Mouse (Mus musculus): ENCODE data around the gene Lrrc25.

Lrrc25 gene

DNA sequence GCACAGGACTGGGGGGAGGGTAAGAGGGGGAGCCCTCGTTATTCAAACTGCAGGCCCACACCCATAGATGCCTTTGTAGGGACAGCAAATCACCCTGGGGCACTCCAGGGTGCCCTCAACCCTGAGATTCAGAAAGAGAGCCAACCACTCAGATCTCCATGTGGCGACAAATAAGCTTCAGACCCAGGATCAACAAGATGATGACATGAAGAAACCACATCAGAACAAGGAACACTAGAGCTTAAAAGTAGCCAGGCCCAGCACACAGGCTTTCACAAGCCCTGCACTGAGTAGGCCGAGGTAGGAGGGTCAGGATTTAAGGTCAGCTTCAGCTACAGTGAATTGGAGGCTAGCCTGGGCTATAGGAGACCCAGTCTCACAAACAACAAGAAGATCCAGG is 33.0 kb downstream of the Lrrc25 start:
- DNase-seq = no peak

DNA sequence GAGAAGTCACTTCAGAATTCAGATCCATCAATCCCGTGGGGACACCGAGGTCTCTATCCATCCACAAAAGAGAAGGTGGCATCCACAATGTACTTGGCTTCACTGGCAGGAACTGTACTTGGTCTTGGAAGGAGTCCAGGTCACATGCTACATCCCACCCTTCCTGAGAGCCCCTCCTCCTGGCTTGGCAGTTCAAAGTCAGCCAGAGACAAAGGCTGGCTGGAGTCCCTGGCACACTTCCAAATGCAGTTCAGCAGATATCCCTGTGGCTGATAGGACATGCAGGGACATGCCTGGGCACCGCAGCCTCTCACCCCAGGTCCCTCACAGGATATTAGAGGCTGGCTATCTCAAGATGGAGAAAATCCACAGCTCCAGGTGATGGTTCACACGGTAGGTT is 33.4 kb downstream of the Lrrc25 start:
- peak; percentile 69 to 79 for DNase-seq

GRCm38 (mm10) chr8:70650351-70650750 is 34.4 kb downstream of the Lrrc25 start:
- no peak for DNase-seq

DNA sequence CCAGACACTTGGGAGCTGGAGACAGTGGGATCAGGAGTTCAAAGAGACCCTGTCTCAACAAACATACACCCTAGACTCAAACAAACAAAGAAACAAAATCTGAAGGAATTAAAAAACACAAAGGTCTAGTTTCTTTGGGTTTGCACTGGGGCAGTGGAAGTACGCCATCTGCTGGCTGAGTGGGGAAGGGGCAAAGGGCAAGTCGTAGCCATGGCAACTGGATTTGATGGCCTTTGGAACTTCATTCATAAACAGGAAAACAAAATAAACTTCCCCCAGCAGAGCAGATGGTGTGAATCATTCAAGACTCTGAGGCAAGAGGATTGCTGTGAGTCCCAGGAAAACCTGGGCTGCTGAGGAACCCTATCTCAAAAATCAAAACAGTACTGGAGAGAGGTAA is 37.3 kb downstream of the Lrrc25 start:
- peak in 1 of 2 experiments; percentile 42 for DNase-seq

GRCm38 (mm10) chr8:70654121-70654520 is 38.2 kb downstream of the Lrrc25 start:
- DNase-seq = no peak

DNA sequence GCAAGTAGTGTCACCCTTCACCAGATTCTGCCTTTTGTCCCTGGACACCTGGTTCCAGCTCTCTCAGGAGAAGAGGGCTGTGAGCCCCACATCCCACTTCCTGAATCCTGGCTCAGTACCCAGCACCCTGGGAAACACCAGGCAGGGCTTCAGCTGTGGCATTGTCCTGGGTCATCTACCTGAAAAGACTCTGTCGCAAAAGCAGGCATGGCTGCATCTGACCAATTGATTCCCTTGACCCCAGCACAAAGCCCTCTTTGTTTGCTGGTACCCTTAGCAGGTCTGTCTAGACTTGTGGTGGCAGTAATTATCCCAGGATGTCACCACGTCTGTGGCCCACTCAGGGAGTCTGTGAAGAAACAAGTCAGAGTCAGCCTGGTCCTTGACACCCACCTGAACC is 39.5 kb downstream of the Lrrc25 start:
- no peak for DNase-seq

DNA sequence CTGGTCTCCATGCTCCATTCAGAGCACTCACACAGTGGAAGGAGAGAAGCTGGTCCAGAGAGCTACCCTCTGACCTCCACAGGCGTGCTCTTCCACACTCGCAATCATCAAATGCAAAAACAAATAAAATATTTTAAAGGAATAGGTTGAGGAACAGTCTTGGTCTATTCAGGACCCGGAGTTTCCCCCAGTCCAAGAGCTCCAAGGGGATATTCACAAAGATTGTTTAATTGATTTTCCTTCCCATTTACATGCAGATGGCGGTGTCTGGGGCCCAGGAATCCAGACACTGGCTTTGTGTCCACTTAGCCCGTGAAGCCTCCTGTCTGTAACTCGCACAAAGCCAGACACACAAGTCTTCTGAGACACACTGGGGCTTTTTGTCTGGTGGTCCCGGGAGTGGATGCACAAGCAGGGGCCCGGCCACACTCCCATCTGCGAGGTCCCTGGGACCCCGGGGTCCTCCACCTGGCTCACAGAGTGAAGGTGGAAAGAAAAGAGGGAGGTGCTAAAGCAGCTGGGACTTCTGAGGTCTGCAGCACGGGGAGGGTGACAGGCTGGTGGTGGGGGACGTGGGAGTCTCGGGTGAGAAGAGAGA is 40.3 kb downstream of the Lrrc25 start:
- DNase-seq = no peak

DNA sequence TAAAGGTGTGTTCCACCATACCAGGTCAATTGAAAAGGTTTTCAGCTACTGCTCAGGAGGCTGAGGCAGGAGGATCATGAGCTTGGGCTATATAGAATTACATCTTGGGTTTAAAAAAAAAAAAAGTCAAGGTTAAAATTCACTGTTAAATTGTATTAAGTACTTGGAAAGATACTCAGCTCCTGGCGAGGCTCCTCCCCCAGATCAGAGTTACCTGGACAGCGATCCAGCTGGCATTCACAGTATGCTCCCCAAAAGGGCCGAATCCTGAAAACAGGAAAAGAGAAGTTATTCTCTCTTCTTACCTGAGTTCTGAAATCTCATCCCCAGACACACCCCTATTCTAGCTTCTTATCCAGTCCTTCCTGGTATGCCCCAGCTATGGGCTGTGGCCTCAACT is 41.3 kb downstream of the Lrrc25 start:
- no peak for DNase-seq

GRCm38 (mm10) chr8:70657739-70658138 is 41.8 kb downstream of the Lrrc25 start:
- DNase-seq = no peak

DNA sequence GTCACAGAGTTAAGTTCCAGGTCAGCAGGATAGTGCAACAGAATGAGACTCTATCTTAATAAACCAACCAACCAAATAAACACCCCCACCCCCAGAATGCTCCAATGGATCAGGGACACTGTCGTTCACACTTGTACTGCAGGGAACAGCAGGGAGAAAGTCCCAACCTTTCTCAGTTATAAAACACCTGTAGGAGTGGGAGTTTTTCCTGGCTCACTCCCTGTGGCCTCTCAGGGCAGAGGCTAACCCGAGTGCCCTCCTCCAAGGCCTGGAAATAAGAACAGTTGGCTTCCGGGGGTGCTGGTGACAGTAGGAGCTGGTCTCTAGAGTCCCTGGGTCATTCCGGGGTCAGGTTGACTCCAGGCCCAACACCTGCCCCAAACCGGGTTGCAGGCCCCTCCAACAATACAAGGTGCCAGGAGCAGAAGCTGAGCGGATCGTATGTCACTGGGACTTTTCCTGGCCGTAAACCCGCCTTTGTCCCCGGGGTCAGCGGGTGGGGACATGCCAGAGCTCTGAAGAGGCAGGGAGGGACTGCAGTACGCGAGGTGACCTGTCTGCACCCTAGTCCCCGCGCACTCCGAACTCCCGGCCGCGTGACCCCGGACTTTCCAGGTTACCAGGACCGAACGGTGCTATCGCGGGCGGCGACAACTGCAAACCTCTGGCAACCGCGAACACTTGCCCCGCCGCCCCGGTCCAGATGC is 43.1 kb downstream of the Lrrc25 start:
- DNase-seq = no peak

- peak; percentile 66 to 83 for DNase-seq
Measured at GRCm38 (mm10) chr8:70659604-70660272, 43.8 kb downstream of the Lrrc25 start.

GRCm38 (mm10) chr8:70660273-70660725 is 44.3 kb downstream of the Lrrc25 start, which contains the start of gene Pgpep1:
TSS of gene Pgpep1 (minus strand) at chr8:70660388.
- peak in 1 of 2 experiments; percentile 34 for DNase-seq

DNA sequence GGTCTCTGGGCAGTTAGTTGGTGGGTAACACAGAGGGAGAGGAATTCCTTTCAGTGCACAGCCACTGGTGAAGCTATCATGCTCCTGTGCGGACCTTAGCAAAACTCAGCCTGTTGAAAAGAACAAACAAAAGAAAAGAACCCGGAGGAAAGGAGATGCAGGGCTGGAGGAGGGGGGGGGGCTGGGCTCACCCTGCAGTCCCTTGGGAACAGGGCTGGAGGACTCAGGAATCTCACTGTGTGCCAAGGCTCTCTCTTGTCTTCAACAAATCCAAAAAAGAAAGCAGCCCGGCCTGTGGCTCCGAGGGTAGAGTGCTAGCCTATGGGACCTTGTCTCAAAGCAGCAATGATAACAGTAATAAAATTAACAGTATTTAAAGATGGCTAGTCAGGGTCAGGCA is 47.7 kb downstream of the Lrrc25 start:
- no peak for DNase-seq

GRCm38 (mm10) chr8:70664631-70665030 is 48.7 kb downstream of the Lrrc25 start:
- DNase-seq = no peak

DNA sequence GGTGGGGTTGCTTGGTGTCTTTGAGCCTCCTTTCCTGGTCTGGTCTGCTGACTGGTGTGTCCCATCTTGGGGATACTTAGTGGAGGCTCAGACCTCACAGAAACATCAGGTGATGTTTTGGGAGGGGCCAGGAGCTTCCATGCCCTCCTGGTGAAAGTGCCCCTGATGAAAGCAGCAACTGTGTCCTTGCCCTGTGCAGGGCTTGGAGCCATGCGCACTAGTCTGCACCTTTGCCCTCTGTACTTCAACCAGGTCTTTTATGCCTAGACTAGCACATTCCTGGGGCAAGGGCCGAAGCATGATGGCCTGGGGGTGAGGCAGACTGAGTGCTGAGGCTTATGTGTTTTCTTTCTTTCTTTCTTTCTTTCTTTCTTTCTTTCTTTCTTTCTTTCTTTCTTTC is 49.6 kb downstream of the Lrrc25 start:
- DNase-seq = no peak

- DNase-seq = no peak
Measured at GRCm38 (mm10) chr8:70667071-70667470, 51.1 kb downstream of the Lrrc25 start.

All from cerebellum, postnatal 25 days (tissue).